In genomic region chr11:98001986-98002385, GRCm38 (mm10) we compare ENCODE assay signal across 13 mouse cellular contexts. TPM values are rescaled to one million over a fixed set of nuclear protein-coding genes. Genes with fewer than 3 reads are reported as not detected.
DNase-seq lines count a peak whose midpoint lies in the region; ATAC-seq and TF ChIP-seq lines count a peak whose summit lies in the region.
"Had no signal": no experiment of that assay in that cellular context is flagged by ENCODE, and none has a peak within 500 bp of the region (broad histone marks: within the 10 kb centered on the region; RNA-seq: fewer than 3 reads in every experiment).

No protein-coding gene starts in this region.

- TF ChIP-seq CTCF in left cerebral cortex, adult 2 months (IDR thresholded peaks at IDR 0.05), result no peak
- no peak for TF ChIP-seq CTCF in lung, adult 2 months (IDR thresholded peaks at IDR 0.05; ENCODE audit: insufficient read depth, low read length)

- no peak overlapping the region for H3K4me2 ChIP-seq in forebrain, embryonic 13.5 days
- no peak overlapping the region for H3K4me2 ChIP-seq in forebrain, embryonic 16.5 days (ENCODE audit: low read length)
- H3K4me2 ChIP-seq in embryonic facial prominence, embryonic 13.5 days, result no peak overlapping the region

- DNase-seq in left cerebral cortex, adult 2 months (ENCODE audit: extremely low spot score in 1 of 2, low spot score in 2 of 2), result peak in 1 of 2 experiments; percentile 9
- no peak for DNase-seq in left cerebral cortex, postnatal 14 days (ENCODE audit: low spot score in 2 of 2)
- DNase-seq in thymus, postnatal 36 days, result peak; percentile 56
- no peak for DNase-seq in testis, postnatal 14 days (ENCODE audit: low spot score)
- no peak for DNase-seq in lung, adult 2 months

- peaks cover 32% of the 10 kb centered on the region for H3K4me1 ChIP-seq in forebrain, embryonic 13.5 days
- peaks cover 14% of the 10 kb centered on the region for H3K4me1 ChIP-seq in forebrain, embryonic 16.5 days (replicated peaks; ENCODE audit: control insufficient read depth, insufficient read depth, low read length)
- H3K4me1 ChIP-seq in embryonic facial prominence, embryonic 13.5 days, result peaks cover 33% of the 10 kb centered on the region
- H3K4me1 ChIP-seq in lung, adult 2 months (ENCODE audit: control insufficient read depth, insufficient read depth, low read length), result peaks cover 5% of the 10 kb centered on the region; the same call in 1 of the 2 replicates

- TF ChIP-seq POLR2A in lung, adult 2 months (IDR thresholded peaks at IDR 0.05; ENCODE audit: borderline replicate concordance, extremely low read depth, low read depth, low read length), result no peak

- WGBS in forebrain, embryonic 13.5 days, result 64% methylated on average over 6 of the region's 6 CpGs
- 63% methylated on average over 6 of the region's 6 CpGs for WGBS in forebrain, embryonic 16.5 days
- 58% methylated on average over 6 of the region's 6 CpGs for WGBS in embryonic facial prominence, embryonic 13.5 days
- WGBS in lung, adult 2 months, result 71% methylated on average over 6 of the region's 6 CpGs

- H3K27ac ChIP-seq in forebrain, embryonic 13.5 days, result no peak overlapping the region
- H3K27ac ChIP-seq in forebrain, embryonic 16.5 days (ENCODE audit: low read length), result no peak overlapping the region
- peak overlapping the region; percentile 44; the same call in 1 of the 2 replicates for H3K27ac ChIP-seq in left cerebral cortex, adult 2 months
- no peak overlapping the region for H3K27ac ChIP-seq in embryonic facial prominence, embryonic 13.5 days
- H3K27ac ChIP-seq: forebrain, embryonic 15.5 days; macrophage; neural tube, embryonic 13.5 days had no signal

- intact Hi-C loops in left cerebral cortex, adult 2 months (cut with DNase I), result no loop called here
- intact Hi-C loops in left cerebral cortex, postnatal 14 days (cut with DNase I), result no loop called here

- peaks cover 15% of the 10 kb centered on the region for H3K27me3 ChIP-seq in forebrain, embryonic 13.5 days
- H3K27me3 ChIP-seq in forebrain, embryonic 16.5 days (replicated peaks; ENCODE audit: control insufficient read depth, insufficient read depth, low read length), result peaks cover 4% of the 10 kb centered on the region; the same call in 1 of the 2 replicates
- peaks cover 14% of the 10 kb centered on the region for H3K27me3 ChIP-seq in embryonic facial prominence, embryonic 13.5 days
- H3K27me3 ChIP-seq: forebrain, embryonic 15.5 days had no signal

- H3K36me3 ChIP-seq in forebrain, embryonic 13.5 days (ENCODE audit: poor library complexity, severe bottlenecking), result peaks cover 33% of the 10 kb centered on the region
- peaks cover 8% of the 10 kb centered on the region for H3K36me3 ChIP-seq in forebrain, embryonic 16.5 days (ENCODE audit: control insufficient read depth, insufficient read depth)
- peaks cover 39% of the 10 kb centered on the region for H3K36me3 ChIP-seq in embryonic facial prominence, embryonic 13.5 days

- H3K9ac ChIP-seq in forebrain, embryonic 13.5 days, result 0 out of 2 replicates have a peak overlapping the region, but pooled peaks have one; percentile 3
- H3K9ac ChIP-seq in forebrain, embryonic 16.5 days (replicated peaks; ENCODE audit: low read depth, low read length), result no peak overlapping the region
- 0 out of 2 replicates have a peak overlapping the region, but pooled peaks have one; percentile 21 for H3K9ac ChIP-seq in embryonic facial prominence, embryonic 13.5 days
- H3K9ac ChIP-seq: forebrain, embryonic 15.5 days; neural tube, embryonic 13.5 days had no signal

- H3K9me3 ChIP-seq in forebrain, embryonic 13.5 days (replicated peaks), result no peaks in the 10 kb centered on the region
- H3K9me3 ChIP-seq in forebrain, embryonic 16.5 days (ENCODE audit: control insufficient read depth, low read length), result no peaks in the 10 kb centered on the region
- H3K9me3 ChIP-seq in embryonic facial prominence, embryonic 13.5 days, result no peaks in the 10 kb centered on the region
- H3K9me3 ChIP-seq: forebrain, embryonic 15.5 days; neural tube, embryonic 13.5 days had no signal

- H3K4me3 ChIP-seq in forebrain, embryonic 13.5 days, result no peak overlapping the region
- H3K4me3 ChIP-seq in forebrain, embryonic 16.5 days (replicated peaks; ENCODE audit: low read length), result no peak overlapping the region
- no peak overlapping the region for H3K4me3 ChIP-seq in left cerebral cortex, adult 2 months
- no peak overlapping the region for H3K4me3 ChIP-seq in embryonic facial prominence, embryonic 13.5 days
- no peak overlapping the region for H3K4me3 ChIP-seq in lung, adult 2 months (replicated peaks; ENCODE audit: extremely low read depth, low read depth, low read length)
- H3K4me3 ChIP-seq: forebrain, embryonic 15.5 days; neural tube, embryonic 13.5 days had no signal

- no peak for ATAC-seq in forebrain, embryonic 13.5 days
- no peak for ATAC-seq in forebrain, embryonic 16.5 days
- no peak for ATAC-seq in embryonic facial prominence, embryonic 13.5 days (ENCODE audit: insufficient number of reproducible peaks, insufficient read depth, low FRiP score, low TSS enrichment, low read depth)
- ATAC-seq: forebrain, embryonic 15.5 days; midbrain, embryonic 16.5 days had no signal

RNA-seq across cellular contexts. Expression of gene Arl5c, which starts 6.0 kb away (rescaled TPM):
- polyA plus RNA-seq in forebrain, embryonic 13.5 days (2015; fragmentation: Nextera tagmentation; extraction: Ambion mirVana), result 8.4 and 11.0 TPM in 2 replicates
- polyA plus RNA-seq in forebrain, embryonic 16.5 days (2015; fragmentation: Nextera tagmentation; extraction: Ambion mirVana), result 4.6 and 6.4 TPM in 2 replicates
- 1 to 10 TPM; 1.2 TPM for total RNA-seq in left cerebral cortex, adult 2 months (2021)
- 1 to 10 TPM; 2.2 to 2.3 TPM for total RNA-seq in left cerebral cortex, postnatal 14 days (2021)
- 9.6 and 14.7 TPM in 2 replicates for polyA plus RNA-seq in embryonic facial prominence, embryonic 13.5 days (2015; fragmentation: Nextera tagmentation; extraction: Ambion mirVana)
- polyA plus RNA-seq in lung, adult 2 months (2012; rRNA removed), result 2.7 and 5.1 TPM in 2 replicates

RNA-seq across cellular contexts. Expression of gene Plxdc1, which starts 15.7 kb away (rescaled TPM):
- polyA plus RNA-seq in forebrain, embryonic 13.5 days (2015; fragmentation: Nextera tagmentation; extraction: Ambion mirVana), result 0.14 and 0.34 TPM in 2 replicates
- 0.72 and 0.96 TPM in 2 replicates for polyA plus RNA-seq in forebrain, embryonic 16.5 days (2015; fragmentation: Nextera tagmentation; extraction: Ambion mirVana)
- total RNA-seq in left cerebral cortex, adult 2 months (2021), result 10 to 100 TPM; 35.2 to 37.1 TPM
- 10 to 100 TPM in 1 of 2 experiments, 1 to 10 TPM in 1; 9.8 to 14.9 TPM for total RNA-seq in left cerebral cortex, postnatal 14 days (2021)
- polyA plus RNA-seq in embryonic facial prominence, embryonic 13.5 days (2015; fragmentation: Nextera tagmentation; extraction: Ambion mirVana), result 0.18 and 0.34 TPM in 2 replicates
- 18.5 and 20.9 TPM in 2 replicates for polyA plus RNA-seq in lung, adult 2 months (2012; rRNA removed)

RNA-seq across cellular contexts. Expression of gene Cacnb1, which starts 20.8 kb away (rescaled TPM):
- polyA plus RNA-seq in forebrain, embryonic 13.5 days (2015; fragmentation: Nextera tagmentation; extraction: Ambion mirVana), result 25.9 and 29.9 TPM in 2 replicates
- 39.0 and 52.1 TPM in 2 replicates for polyA plus RNA-seq in forebrain, embryonic 16.5 days (2015; fragmentation: Nextera tagmentation; extraction: Ambion mirVana)
- 100 to 1,000 TPM; 150 to 170 TPM for total RNA-seq in left cerebral cortex, adult 2 months (2021)
- total RNA-seq in left cerebral cortex, postnatal 14 days (2021), result 100 to 1,000 TPM; 150 TPM
- polyA plus RNA-seq in embryonic facial prominence, embryonic 13.5 days (2015; fragmentation: Nextera tagmentation; extraction: Ambion mirVana), result 16.6 and 17.3 TPM in 2 replicates
- 16.0 and 25.6 TPM in 2 replicates for polyA plus RNA-seq in lung, adult 2 months (2012; rRNA removed)

RNA-seq across cellular contexts. Expression of gene Rpl19, which starts 24.5 kb away (rescaled TPM):
- polyA plus RNA-seq in forebrain, embryonic 13.5 days (2015; fragmentation: Nextera tagmentation; extraction: Ambion mirVana), result 801 and 821 TPM in 2 replicates
- 652 and 659 TPM in 2 replicates for polyA plus RNA-seq in forebrain, embryonic 16.5 days (2015; fragmentation: Nextera tagmentation; extraction: Ambion mirVana)
- 100 to 1,000 TPM; 560 to 591 TPM for total RNA-seq in left cerebral cortex, adult 2 months (2021)
- total RNA-seq in left cerebral cortex, postnatal 14 days (2021), result 100 to 1,000 TPM; 536 to 545 TPM
- polyA plus RNA-seq in embryonic facial prominence, embryonic 13.5 days (2015; fragmentation: Nextera tagmentation; extraction: Ambion mirVana), result 983 and 1,161 TPM in 2 replicates
- polyA plus RNA-seq in lung, adult 2 months (2012; rRNA removed), result 426 and 513 TPM in 2 replicates

RNA-seq across cellular contexts. Expression of gene Stac2, which starts 51.3 kb away (rescaled TPM):
- polyA plus RNA-seq in forebrain, embryonic 13.5 days (2015; fragmentation: Nextera tagmentation; extraction: Ambion mirVana), result 1.2 and 1.6 TPM in 2 replicates
- 3.4 and 5.4 TPM in 2 replicates for polyA plus RNA-seq in forebrain, embryonic 16.5 days (2015; fragmentation: Nextera tagmentation; extraction: Ambion mirVana)
- 10 to 100 TPM; 97.3 to 99.9 TPM for total RNA-seq in left cerebral cortex, adult 2 months (2021)
- 10 to 100 TPM; 27.7 to 28.0 TPM for total RNA-seq in left cerebral cortex, postnatal 14 days (2021)
- 0.30 and 0.65 TPM in 2 replicates for polyA plus RNA-seq in embryonic facial prominence, embryonic 13.5 days (2015; fragmentation: Nextera tagmentation; extraction: Ambion mirVana)
- polyA plus RNA-seq in lung, adult 2 months (2012; rRNA removed), result 0.88 and 1.2 TPM in 2 replicates
- total RNA-seq: MEL had no signal

Comparison
In these comparisons a context has a peak if more than half of its experiments do, and no peak if none do; other contexts are left out.
1. DNase-seq: peak in thymus, postnatal 36 days (2 of 2); none in left cerebral cortex, postnatal 14 days (0 of 2), testis, postnatal 14 days (single experiment) and lung, adult 2 months (single experiment).